Mouse (Mus musculus): ENCODE measurements around the gene Lsamp.

DNA sequence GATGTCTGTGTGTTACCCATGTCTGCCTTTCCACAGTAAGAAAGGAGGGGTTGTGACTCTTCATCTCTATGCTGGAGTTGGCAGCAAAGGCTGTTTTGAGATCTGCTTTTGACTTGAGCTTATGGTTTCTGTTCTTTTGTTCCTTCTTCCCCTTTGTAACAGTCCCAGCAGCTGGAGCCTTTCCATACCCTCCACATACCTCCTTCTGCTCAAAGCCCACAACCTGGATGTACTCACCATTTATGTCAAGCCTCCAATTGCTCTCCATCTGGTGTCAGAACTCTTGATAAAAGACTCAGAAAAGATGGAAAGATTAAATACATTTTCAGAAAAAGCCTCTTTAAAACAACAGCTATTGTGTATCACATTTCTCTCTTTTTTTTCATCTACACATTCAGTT lies 847.4 kb downstream of the Lsamp start:
- TF ChIP-seq EP300 (IDR thresholded peaks at IDR 0.05; ENCODE audit: low read length) (no peak), CTCF (conservative IDR thresholded peaks at IDR 0.05 in 1 of 2, IDR thresholded peaks at IDR 0.05 in 1 of 2; ENCODE audit: low read depth in 2 of 2, low read length in 2 of 2) (no peak), UBTF (IDR thresholded peaks at IDR 0.05; ENCODE audit: low read depth, low read length) (no peak), JUN (IDR thresholded peaks at IDR 0.05; ENCODE audit: insufficient read depth, low read depth, low read length) (no peak)
